Mouse (Mus musculus): ENCODE measurements around the gene Rnf11. TPM values are rescaled to one million over a fixed set of nuclear protein-coding genes. Genes with fewer than 3 reads are reported as not detected.

The Rnf11 gene
- total RNA-seq, 1 experiment from 2014 or later: 38.7 TPM

DNA sequence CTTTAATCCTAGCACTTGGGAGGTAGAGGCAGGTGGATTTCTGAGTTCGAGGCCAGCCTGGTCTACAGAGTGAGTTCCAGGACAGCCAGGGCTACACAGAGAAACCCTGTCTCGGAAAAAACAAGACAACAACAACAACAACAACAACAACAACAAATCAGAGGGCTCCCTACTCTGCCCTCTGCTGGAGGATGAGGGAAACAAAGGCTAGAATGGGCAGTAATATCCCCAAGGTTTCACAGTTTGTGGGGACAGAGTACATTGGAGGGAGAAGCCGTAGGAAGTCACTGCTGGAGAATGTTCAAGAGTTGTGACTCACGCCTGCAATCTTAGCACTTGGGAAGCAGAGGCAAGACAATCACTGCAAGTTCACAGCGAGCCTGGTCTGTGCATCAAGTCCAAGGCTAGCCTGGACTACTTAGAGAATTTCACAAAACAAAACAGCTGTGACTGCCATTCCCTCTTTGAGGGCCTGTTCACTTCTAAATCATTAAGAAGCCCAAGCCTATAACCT, 83.3 kb downstream of the Rnf11 start:
- no peak for ATAC-seq (replicated peaks in 1 of 2; ENCODE audit: insufficient read depth in 1 of 2, low FRiP score in 2 of 2, low TSS enrichment in 1 of 2, low read depth in 1 of 2, poor library complexity in 2 of 2, severe bottlenecking in 2 of 2)

Other genes starting within 250 kb of the Rnf11 start
- gene Eps15, start 204.5 kb downstream of the Rnf11 start, total RNA-seq (2017): 38.1 and 44.1 TPM in 2 replicates
- 1.4 and 1.5 TPM in 2 replicates for gene Ttc39a, start 78.1 kb downstream of the Rnf11 start, total RNA-seq (2017)
- not detected in 2 replicates for gene 4930522H14Rik, start 46.6 kb upstream of the Rnf11 start, total RNA-seq (2017)
- gene Cdkn2c, start 182.5 kb upstream of the Rnf11 start, total RNA-seq (2017): 26.0 and 49.8 TPM in 2 replicates
- 50.2 and 69.9 TPM in 2 replicates for gene Faf1, start 191.9 kb upstream of the Rnf11 start, total RNA-seq (2017)

All from hematopoietic stem cell, adult 5-6 weeks (primary cell).